Mouse (Mus musculus) thymus, adult 2 months (tissue): ENCODE measurements around the gene Icmt.

Experiments used
- CTCF ChIP-seq: fragments of 200-500 bp; IDR thresholded peaks from 2 replicates; pipeline ENCODE4 v1.5.1; 2012; ENCODE audit warnings: mild to moderate bottlenecking, control low read depth, low read length, moderate library complexity, borderline replicate concordance; ENCODE audit not compliant: control insufficient read depth, poor library complexity, insufficient read depth; ENCODE audit errors: extremely low read depth
- POLR2A ChIP-seq: fragments of 200-500 bp; IDR thresholded peaks from 2 replicates; pipeline ENCODE4 v1.6.1; 2012; ENCODE audit warnings: mild to moderate bottlenecking, low read length, control low read depth, moderate library complexity; ENCODE audit not compliant: control insufficient read depth, poor library complexity, insufficient read depth; ENCODE audit errors: extremely low read depth

- TF ChIP-seq CTCF = no peak
- TF ChIP-seq POLR2A = no peak
Observed at GRCm38 (mm10) chr4:152349837-152350381, 52.9 kb downstream of the Icmt start.
